ENCODE assay signal across 8 mouse cellular contexts in genomic region chr4:41134935-41135710, GRCm38 (mm10). TPM values are rescaled to one million over a fixed set of nuclear protein-coding genes. Genes with fewer than 3 reads are reported as not detected.
A peak's percentile ranks its signal among the peaks of the same experiment; 100 is the strongest.
DNase-seq lines count a peak whose midpoint lies in the region; ATAC-seq and TF ChIP-seq lines count a peak whose summit lies in the region.

No protein-coding gene starts in this region.

- peak; percentile 38; the same call in 1 of the 2 replicates for TF ChIP-seq POLR2A in cortical plate, adult 2 months (IDR thresholded peaks at IDR 0.05; ENCODE audit: extremely low read depth, insufficient read depth, low read length)

- TF ChIP-seq CTCF in cortical plate, adult 2 months (IDR thresholded peaks at IDR 0.05; ENCODE audit: extremely low read depth, insufficient read depth, low read length) = no peak

- peaks cover 3% of the 10 kb centered on the region; the same call in 1 of the 2 replicates for H3K9me3 ChIP-seq in midbrain, embryonic 10.5 days (replicated peaks)

- H3K27me3 ChIP-seq in midbrain, embryonic 10.5 days (ENCODE audit: low read depth, poor library complexity, severe bottlenecking) = no peaks in the 10 kb centered on the region

- peak overlapping the region; percentile 98 for H3K27ac ChIP-seq in cortical plate, adult 2 months (ENCODE audit: insufficient read depth, low read length)
- H3K27ac ChIP-seq in midbrain, embryonic 10.5 days (replicated peaks) = peak overlapping the region; percentile 100

- peaks cover 19% of the 10 kb centered on the region for H3K36me3 ChIP-seq in midbrain, embryonic 10.5 days

- intact Hi-C loops in left cerebral cortex, postnatal 36 days (cut with DNase I) = loop anchor here (2.0 to 5.0 kb wide), 2 partner anchors 32 to 142 kb away; partner anchors contain the start of gene Ubap2

- 3% methylated on average over 50 of the region's 70 CpGs for WGBS in midbrain, embryonic 10.5 days

- peak; percentile 53 for ATAC-seq in inflammation-experienced regulatory T-cells, adult 6 months

- no peaks in the 10 kb centered on the region for H3K4me1 ChIP-seq in cortical plate, adult 2 months (ENCODE audit: control insufficient read depth, insufficient read depth, low read length)
- peaks cover 19% of the 10 kb centered on the region for H3K4me1 ChIP-seq in midbrain, embryonic 10.5 days

- peak overlapping the region; percentile 70 for H3K4me3 ChIP-seq in cortical plate, adult 2 months (ENCODE audit: insufficient read depth, low read length)
- H3K4me3 ChIP-seq in midbrain, embryonic 10.5 days = peak overlapping the region; percentile 94

- peak; percentile 80 for DNase-seq in adipocyte (ENCODE audit: low spot score)
- peak; percentile 85 for DNase-seq in gastrocnemius, postnatal 10 days
- DNase-seq in left cerebral cortex, postnatal 36 days (ENCODE audit: low spot score in 2 of 2) = peak; percentile 62 to 75
- DNase-seq in midbrain, embryonic 10.5 days (ENCODE audit: low spot score) = peak; percentile 90
- peak; percentile 92 for DNase-seq in right cerebral cortex, postnatal 4 days
- DNase-seq in yolk sac, embryonic 10.5 days (ENCODE audit: low spot score) = peak; percentile 93

RNA-seq across cellular contexts. Expression of gene Ube2r2, which starts 0.4 kb away (rescaled TPM):
- 129 and 134 TPM in 2 replicates for polyA plus RNA-seq in cortical plate, adult 2 months (2012; rRNA removed)
- total RNA-seq in gastrocnemius, postnatal 10 days (2021) = 10 to 100 TPM; 85.3 to 85.8 TPM
- 10 to 100 TPM; 23.6 to 28.6 (median 25.6) TPM for polyA plus RNA-seq in inflammation-experienced regulatory T-cells, adult 6 months (2017; shearing (Covaris generic))
- 10 to 100 TPM; 78.0 to 80.2 TPM for total RNA-seq in left cerebral cortex, postnatal 36 days (2021)
- 81.8 and 92.9 TPM in 2 replicates for polyA plus RNA-seq in midbrain, embryonic 10.5 days (2016; fragmentation: Nextera tagmentation; extraction: Ambion mirVana)

RNA-seq across cellular contexts. Expression of gene Nol6, which starts 10.9 kb away (rescaled TPM):
- 71.1 and 73.4 TPM in 2 replicates for polyA plus RNA-seq in cortical plate, adult 2 months (2012; rRNA removed)
- 10 to 100 TPM; 16.9 to 18.8 TPM for total RNA-seq in gastrocnemius, postnatal 10 days (2021)
- 10 to 100 TPM; 14.5 to 20.3 (median 15.7) TPM for polyA plus RNA-seq in inflammation-experienced regulatory T-cells, adult 6 months (2017; shearing (Covaris generic))
- 10 to 100 TPM; 84.6 to 88.9 TPM for total RNA-seq in left cerebral cortex, postnatal 36 days (2021)
- polyA plus RNA-seq in midbrain, embryonic 10.5 days (2016; fragmentation: Nextera tagmentation; extraction: Ambion mirVana) = 28.8 and 31.6 TPM in 2 replicates

RNA-seq across cellular contexts. Expression of gene Aqp3, which starts 37.1 kb away (rescaled TPM):
- polyA plus RNA-seq in cortical plate, adult 2 months (2012; rRNA removed) = 0.09 TPM in 1 of 2 replicates, not detected in the other
- total RNA-seq in gastrocnemius, postnatal 10 days (2021) = not detected
- 10 to 100 TPM; 15.2 to 21.2 (median 15.4) TPM for polyA plus RNA-seq in inflammation-experienced regulatory T-cells, adult 6 months (2017; shearing (Covaris generic))
- total RNA-seq in left cerebral cortex, postnatal 36 days (2021) = not detected
- 2.5 and 5.0 TPM in 2 replicates for polyA plus RNA-seq in midbrain, embryonic 10.5 days (2016; fragmentation: Nextera tagmentation; extraction: Ambion mirVana)

Comparison
In these comparisons a context has a peak if more than half of its experiments do, and no peak if none do; other contexts are left out.
1. Peak in every context shown above with its lines: DNase-seq, ATAC-seq, H3K4me3 ChIP-seq and H3K27ac ChIP-seq.